Mouse (Mus musculus): Measurements from ENCODE around the gene Prss8.

GRCm38 (mm10) chr7:127912190-127912871, 17.6 kb downstream of the Prss8 start, which contains the start of gene Kat8:
- TF ChIP-seq GATA1 (IDR thresholded peaks at IDR 0.05; ENCODE audit: borderline replicate concordance, low read length), result no peak
- no peak for TF ChIP-seq FLI1 (IDR thresholded peaks at IDR 0.05; ENCODE audit: low read length)

Data from megakaryocyte, embryonic 14.5 days (primary cell).